Mouse (Mus musculus) retina, postnatal 7 days (tissue): ENCODE measurements around the gene Izumo4.

Experiments used
- DNase-seq: peaks from one replicate; pipeline ENCODE4 v3.0.0-alpha.2; 2012; ENCODE audit warnings: low read depth, low spot score

Izumo4 gene

GRCm38 (mm10) chr10:80686617-80687016 lies 15.4 kb upstream of the Izumo4 start:
- no peak for DNase-seq

GRCm38 (mm10) chr10:80687850-80688249 lies 14.1 kb upstream of the Izumo4 start:
- DNase-seq = peak; percentile 68

DNA sequence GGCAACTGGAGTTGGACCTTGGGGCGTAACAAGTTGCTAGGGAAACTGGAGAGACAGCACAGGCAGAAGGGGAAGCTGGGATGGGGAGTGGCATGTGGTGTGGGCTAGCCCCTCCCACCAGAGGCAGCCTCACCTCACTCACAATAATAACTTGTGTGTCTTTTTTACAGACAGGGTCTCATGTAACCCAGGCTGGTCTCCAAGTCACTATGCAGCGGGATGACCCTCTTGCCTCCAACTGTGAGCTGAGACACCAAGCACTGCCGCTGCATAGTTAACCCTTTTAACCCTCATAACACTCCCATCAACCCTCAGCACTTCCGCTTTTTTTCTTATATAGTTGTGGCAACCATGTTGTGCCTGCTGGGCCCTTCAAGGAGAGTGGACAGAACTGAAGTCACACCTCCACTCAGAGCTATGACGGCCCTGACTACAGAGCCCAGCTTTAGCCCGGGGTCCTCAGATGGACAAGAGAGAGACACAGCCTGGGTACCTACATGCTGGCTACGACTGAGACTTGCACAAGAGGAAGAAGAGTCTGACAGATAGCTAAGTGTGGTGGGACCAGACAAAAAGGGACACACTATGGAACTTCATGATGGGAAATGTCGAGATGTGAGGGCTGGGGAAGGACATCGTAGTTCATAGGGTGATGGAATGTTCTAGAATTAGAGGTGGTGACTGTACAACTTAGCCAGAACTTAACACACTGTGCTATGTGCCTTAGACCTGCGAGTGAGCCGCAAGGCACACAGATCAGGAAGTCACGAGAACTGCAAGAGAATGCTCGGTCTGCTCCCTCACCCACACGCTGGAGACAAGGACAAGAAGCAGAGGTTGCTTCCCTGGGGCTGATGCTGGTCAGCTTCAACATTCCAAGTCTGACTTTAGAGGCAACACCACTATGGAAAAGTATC lies 9.5 kb upstream of the Izumo4 start:
- no peak for DNase-seq

DNA sequence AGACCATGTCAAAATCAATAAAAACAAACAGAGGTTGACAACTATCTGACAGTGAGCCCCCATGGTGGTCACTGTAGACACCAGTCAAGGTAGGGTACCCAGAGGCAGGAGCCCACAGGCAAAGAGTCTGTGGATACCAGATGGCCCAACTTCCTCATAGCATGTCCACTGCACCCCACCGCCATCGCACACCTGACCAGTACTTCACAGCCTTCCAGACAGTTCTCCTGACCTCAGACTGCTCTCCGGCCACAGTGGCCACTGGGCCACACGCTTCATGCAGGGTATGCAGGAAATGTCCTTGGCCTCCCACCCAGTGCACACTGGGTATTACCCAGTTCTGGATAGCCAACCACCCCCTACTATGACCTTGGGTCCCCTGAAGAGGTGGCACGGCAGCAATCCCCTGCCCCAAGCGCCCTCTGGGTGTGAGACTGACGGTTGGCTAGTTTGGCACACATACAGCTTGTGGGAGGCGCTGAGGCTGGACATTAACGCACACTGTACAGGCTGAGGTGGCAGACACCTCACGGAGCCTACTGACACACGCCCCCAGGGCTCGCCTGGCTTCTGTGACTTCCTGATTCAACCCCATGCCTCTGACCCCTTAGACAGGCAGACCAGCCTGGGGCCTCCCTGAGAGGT lies 8.5 kb upstream of the Izumo4 start:
- no peak for DNase-seq

DNA sequence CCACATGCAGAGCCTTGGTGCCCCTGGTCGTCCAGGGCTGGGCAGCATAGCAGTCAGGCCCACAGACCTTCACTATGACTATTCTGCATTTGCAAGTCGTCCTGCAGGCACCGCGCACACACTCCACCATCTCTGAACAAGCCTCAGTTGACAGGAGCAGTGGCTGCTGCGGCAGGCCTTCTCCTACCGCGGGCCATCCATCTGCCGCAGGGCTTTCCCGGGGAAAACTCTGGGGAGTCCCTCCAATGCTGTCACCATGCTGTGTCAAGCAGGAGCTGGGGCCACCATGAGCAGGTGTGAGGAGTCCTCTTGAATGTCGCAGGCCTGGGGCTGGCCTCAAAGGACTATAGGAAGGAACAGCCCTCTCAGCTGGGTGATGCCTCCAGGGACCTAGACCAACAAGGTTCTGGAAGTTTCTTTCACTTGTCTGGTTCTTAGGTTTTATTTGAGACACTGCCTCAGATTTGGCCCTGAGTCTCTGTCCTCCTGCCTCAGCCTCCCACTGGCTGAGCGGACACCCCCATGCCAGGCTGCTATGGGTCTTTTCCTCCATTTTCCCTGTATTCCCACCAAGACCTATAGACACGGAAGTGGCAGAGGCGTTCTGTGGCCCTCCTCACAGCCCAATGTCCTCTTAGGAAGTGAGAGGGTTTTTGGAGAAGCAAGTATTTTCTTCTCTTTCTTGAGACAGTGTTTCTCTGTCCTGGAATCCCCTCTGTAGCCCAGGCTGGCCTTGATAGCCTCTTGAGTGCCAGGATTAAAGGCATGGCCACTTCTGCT lies 7.6 kb upstream of the Izumo4 start:
- DNase-seq = no peak

DNA sequence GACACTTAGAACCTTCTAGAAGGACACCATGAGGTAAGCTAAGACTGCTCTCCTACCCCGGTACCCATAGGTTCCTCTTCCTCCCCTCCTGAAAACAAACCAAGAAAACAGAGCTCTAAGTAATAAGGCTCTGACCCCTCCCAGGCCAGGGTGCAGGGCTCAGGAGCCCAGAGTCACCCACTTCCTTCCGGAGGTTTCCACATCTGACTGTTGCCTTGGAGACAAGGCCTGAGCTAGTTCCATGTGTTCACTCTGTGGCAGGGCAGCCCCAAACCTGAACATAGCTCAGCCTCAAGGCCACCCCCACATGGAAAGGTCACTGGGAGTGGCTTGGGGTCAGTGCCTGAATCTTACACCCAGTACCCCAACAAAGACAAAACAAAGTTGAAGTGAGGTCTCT lies 6.8 kb upstream of the Izumo4 start:
- DNase-seq = no peak

GRCm38 (mm10) chr10:80695801-80696501 lies 6.0 kb upstream of the Izumo4 start:
- no peak for DNase-seq

- no peak for DNase-seq
These were observed 5.2 kb upstream of the Izumo4 start for GRCm38 (mm10) chr10:80696502-80697392.

GRCm38 (mm10) chr10:80697393-80697787 lies 4.6 kb upstream of the Izumo4 start:
- no peak for DNase-seq

- no peak for DNase-seq
These were observed 4.2 kb upstream of the Izumo4 start for GRCm38 (mm10) chr10:80697812-80698211.

- DNase-seq = no peak
These were observed 3.4 kb upstream of the Izumo4 start for GRCm38 (mm10) chr10:80698605-80699004.

GRCm38 (mm10) chr10:80700038-80700504 lies 1.9 kb upstream of the Izumo4 start:
- no peak for DNase-seq

- DNase-seq = no peak
These were observed 1.3 kb upstream of the Izumo4 start for GRCm38 (mm10) chr10:80700732-80701131.

DNA sequence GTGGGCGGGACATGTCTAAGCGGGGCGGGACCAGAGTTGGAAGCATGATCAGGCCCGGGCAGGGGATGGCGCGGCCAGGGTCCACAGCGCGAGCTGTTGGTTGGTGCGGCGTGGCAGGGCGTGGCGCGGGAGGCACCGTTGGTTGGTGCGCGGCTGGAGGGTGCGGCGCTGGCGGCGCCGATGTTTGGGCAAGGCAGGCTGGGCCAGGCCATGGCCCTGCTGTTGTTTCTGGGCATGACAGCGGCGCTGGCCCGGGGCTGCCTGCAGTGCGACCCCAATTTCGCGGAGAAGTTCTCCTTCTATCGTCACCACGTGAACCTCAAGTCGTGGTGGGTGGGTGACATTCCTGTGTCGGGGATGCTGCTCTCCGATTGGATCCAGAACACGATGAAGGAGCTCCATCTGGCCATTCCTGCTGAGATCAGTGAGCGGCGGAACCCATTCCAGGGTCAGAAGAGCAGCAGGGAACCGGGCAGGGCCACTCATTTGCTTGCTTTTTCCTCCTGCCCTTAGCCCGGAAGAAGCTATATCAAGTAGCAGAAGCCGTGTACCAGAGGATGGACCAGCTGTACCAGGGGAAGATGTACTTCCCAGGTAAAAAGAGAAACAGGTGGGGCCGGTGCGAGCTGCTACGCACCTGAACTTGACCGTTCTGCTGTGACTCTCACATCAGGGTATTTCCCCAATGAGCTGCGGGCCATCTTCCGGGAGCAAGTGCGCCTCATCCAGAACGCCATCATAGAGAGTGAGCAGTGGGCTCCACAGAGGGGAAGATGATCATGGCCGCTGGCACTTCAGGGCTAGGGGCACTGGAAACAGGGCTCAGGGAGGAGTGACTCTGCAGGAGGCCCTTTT lies 779 bp downstream of the Izumo4 start:
- peak; percentile 85 for DNase-seq

- DNase-seq = no peak
These were observed 1.7 kb downstream of the Izumo4 start for GRCm38 (mm10) chr10:80703643-80704042.

DNA sequence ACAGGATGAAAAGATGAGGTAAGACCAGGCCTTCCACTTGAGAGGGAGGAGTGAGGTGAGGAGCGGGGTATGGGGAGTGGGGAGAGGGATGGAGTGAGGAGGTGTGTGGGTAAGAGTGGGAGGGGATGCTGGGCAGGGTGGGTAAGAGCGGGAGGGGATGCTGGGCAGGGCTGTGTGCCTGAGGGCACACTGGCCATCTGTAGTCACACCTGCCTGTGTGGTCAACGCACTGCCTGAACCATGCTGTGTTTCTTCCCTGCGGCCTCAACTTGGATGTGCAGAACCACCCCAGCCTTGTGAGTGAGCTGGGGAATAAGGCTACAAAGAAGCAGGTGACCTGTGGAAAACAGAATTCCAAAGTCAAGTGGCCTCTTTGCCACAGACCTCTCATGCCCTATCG lies 2.4 kb downstream of the Izumo4 start:
- DNase-seq = no peak

- no peak for DNase-seq
These were observed 3.0 kb downstream of the Izumo4 start for GRCm38 (mm10) chr10:80705033-80705432.

DNA sequence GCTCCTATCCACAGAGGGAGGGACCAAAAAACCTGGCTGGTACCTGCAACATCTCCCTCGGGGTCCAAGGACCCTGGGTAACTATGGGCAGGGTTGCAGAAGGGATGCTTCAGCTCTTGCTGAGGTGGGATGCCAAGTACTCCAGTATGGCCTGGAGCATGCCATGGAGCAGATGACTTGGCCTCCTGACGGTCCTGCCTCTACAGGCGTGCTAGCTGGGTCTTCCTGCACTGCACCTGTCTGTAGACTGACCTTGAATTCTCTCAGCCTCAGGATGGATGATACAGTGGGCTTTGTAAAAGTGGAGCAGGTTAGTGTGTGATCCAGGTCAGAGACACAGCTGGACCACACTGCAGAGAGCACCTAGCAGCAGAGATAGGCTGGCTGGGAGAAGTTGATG lies 3.5 kb downstream of the Izumo4 start:
- DNase-seq = no peak

DNA sequence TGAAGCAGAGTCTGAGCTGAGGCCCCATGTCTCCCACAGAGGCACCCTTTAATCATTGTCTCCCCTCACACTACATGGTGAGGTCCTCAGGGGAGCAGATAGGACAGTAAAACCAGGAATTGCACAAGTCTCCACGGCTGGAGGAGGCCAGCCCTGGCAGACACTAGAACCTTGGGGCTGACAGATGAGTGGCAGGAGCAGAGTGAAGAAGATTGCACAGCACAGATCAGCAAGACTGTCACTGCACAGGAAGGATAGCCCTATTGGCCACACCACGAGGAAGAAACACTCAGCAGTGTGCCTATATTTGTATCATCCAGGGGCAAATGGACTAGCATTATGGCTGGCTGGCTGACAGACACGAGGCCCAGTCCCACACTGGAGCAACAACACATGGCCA lies 8.8 kb downstream of the Izumo4 start:
- no peak for DNase-seq

DNA sequence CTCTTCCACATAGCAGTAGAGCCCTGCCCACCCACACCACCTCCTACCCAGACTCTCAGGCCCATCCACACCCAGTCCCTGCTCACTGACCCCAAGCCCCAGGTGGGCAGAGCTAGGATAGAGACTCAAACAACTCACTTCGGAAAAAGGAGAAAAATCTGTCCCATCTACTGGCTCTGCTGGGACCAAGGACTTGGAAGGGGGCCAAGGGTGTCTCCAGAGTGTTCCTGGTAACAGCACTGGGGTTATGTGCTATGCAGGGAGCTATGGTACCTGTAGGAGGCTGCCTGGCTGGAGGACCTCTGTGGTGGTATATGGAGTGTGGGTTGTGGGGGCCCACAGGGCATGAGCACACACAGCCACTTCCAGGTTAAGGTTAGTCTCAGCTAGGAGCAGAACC lies 15.3 kb downstream of the Izumo4 start:
- no peak for DNase-seq
